Mouse (Mus musculus): ENCODE measurements at regions not wholly inside any gene's neighbourhood (a gene's known extent, or its start where the extent isn't known, plus 50 kb on each side); places are given as distances from the start of the nearest gene placed in this dataset.

DNA sequence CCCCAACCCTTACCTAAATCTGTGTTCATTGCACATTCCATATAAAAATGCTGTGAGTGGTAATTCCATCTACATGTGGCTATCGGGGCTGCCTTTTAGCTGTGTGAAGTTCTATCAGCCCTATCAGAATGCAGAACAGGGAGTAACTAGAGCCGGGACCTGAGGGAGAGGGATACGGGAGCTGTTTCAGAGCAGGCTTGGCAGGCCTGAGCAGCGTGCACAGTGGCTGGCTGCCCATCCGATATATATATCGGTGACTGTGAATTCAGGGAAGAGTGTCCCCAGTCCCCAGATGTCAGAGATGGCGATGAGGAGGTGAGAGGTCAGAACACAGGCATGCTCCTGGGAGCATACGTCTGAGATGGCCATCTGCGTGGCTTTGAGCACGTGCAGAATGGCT, 79.0 kb downstream of the Arl4c start:
- DNase-seq = no peak

GRCm38 (mm10) chr1:88622356-88622755, 79.7 kb downstream of the Arl4c start:
- peak; percentile 83 for DNase-seq

DNA sequence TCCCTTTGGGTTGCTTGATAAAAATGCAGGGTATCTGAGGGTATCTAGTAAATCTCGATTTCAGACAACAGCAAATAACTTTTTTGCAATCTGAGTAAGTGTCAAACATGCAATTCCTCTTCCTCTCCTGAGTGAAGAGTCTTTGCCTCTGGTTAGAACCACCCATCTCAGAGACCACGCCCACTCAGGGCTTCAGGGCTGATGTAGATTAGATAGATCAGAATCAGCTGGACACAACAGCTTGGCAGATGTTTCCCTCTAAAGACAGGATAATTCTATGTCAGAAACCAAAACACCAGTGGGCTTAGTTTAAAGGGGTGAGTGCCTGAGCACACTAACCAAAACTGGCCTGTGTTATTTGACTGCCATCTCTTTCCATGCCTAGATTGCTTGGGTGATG, 80.8 kb downstream of the Arl4c start:
- peak; percentile 51 for DNase-seq

GRCm38 (mm10) chr1:88613007-88613406, 89.0 kb downstream of the Arl4c start:
- no peak for DNase-seq

DNA sequence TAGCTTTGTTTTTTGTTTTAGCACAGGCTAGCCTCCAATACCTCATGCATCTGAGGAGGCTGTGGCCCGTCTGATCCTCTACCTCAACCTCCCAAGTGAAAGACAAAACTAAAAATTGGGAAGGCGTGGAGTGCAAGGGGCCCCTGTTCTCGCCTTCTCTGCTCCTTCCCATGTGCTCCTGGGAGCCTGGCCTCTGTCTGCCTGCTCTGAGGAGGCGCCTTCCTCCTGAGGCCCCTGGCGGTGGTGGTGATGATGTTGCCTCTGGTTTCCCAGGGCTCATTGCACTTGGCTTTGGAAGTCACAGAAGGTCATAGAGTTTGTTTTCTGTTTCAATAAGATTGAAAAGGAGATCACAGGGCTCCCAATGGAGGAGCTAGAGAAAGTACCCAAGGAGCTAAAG, 90.8 kb downstream of the Arl4c start:
- DNase-seq = peak; percentile 51

DNA sequence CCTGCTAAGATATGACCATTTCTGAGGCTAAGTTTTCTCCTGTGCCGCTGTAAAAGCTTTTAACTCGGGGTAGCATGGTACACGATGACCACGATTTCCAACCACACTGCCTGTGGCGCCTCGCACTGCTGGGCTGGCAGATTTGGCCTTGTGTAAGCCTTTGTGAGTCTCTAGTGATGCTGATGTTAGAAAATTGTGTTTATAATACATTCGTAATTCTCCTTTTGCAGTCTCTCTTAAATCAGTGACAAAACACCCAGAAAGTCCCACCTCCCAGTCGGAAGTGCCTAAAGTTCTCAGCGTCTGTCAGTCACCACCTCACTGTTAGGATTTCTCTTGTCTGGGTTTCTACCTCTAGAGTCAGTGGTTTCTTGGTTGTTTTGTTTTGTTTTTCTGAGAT, 91.2 kb downstream of the Arl4c start:
- DNase-seq = no peak

- DNase-seq = no peak
These were observed 93.2 kb downstream of the Arl4c start for GRCm38 (mm10) chr1:88608826-88609225.

- DNase-seq = no peak
These were observed 93.8 kb downstream of the Arl4c start for GRCm38 (mm10) chr1:88608236-88608635.

DNA sequence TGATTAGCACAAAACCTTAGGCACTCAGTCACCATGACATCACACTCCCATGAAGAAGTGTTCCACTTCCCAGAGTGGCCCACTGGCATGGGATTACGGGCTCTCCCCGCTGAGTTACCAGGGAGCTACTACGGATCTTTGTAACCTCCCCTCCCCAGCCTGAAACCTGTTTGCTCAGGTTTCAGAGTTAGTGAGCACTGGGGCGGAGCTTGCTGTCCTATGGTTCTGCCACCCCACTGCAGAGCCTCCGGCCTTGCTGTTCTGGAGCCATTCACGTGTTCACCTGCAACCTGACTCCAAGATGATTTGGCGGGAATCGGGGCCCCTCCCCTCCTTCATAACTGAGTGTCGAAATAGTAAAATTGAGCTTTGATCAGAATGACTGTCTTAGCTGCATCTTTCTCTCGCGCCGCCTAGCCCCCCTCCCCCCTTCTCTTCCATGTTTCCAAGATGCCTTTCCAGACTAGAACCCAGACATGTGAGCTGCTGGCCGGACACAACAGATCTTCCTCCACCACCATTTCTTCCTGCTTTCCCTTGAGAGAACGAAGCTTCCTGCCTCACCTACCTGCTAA, 95.8 kb upstream of the Glrp1 start:
- no peak for DNase-seq

DNA sequence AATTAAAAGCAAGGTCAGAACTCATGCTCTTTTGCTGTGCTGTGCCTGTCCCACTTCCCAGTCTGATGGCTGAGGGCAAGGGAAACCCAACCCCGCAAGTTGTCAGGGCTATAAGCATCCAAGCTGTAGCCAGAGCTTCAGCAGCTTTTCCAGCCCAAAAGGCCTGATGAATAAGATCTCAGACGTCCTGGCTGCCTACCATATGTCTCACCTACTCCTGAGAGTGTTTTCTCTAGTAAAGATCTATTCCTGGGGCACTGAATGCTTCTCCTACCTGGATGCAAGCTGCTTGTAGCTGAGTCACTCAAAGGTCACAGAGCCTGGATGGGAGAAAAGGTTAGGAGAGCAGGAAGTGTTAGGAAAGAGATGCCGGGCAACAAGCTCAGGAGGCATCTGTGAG, 92.4 kb upstream of the Glrp1 start:
- no peak for DNase-seq

DNA sequence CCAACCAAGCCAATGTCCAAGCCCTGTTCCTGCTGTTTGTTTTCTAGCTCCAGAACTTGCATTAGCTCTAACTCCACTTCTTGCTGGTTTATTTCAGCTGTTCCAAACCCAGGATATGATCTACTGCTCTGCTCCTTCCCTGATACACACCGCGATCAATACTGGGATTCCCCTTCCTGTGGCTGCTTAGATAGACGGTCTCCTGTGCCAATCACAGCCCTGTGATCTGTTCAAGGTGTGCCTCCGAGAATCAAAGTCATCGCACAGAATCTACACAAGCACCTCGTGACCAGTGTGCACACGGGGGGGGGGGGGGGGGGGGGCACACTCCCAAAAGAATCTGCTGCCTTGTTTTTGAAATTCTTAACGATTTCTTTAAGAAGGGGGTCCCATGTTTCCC, 91.9 kb upstream of the Glrp1 start:
- no peak for DNase-seq

DNA sequence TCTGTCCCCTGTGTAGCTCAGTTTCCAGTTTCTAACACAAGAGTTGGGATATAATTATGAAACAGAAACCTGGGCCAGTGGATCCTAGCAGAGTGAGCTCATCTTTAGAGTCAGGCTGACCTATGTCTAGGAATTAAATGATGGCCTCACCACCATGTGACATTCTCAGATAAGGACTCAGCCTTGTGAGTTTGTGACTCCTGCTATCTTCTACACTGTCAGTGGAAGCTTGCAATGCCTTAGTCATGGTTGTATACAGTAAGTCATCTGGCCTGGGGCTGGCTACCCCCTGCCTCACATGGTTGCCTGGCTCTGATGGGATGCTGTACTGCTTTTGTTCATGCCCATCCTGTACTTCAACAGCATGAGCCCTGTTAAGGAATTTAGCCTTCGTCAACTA, 90.3 kb upstream of the Glrp1 start:
- DNase-seq = no peak

DNA sequence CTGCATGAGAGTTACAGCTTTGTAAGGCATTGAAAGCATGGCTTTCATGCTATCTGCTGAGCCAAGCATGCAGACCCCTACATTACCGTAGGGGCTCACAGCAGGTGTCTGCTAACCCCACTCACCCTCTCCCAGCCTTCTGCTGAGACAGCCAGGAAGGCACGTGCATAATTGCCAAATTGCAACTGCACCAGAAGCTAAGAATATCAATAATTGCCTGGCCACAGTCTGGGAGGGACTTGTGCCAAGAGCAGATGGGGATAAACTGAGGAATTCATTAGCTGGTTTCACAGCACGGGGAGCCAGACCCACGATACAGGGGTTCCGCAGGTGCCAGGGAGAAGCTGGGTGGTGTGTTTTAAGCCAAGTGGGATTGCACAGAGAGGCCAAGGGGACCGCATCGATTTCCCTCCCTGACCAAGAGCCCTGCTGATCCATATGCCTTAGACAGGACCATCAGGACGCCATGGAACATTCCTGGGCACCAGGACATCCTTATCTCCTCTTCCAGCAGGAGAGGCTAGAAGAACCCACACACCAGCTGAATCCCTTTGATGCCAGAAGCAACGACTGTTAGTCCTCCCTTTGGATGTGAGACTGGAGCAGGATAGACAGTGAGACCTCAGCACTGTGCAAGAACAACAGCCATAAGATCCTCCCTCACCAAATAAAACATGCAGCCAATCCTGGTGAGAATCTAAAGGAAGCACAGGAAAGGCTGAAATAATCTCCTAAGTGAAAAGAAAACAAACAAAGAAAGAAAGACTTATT, 84.8 kb upstream of the Glrp1 start:
- DNase-seq = no peak

DNA sequence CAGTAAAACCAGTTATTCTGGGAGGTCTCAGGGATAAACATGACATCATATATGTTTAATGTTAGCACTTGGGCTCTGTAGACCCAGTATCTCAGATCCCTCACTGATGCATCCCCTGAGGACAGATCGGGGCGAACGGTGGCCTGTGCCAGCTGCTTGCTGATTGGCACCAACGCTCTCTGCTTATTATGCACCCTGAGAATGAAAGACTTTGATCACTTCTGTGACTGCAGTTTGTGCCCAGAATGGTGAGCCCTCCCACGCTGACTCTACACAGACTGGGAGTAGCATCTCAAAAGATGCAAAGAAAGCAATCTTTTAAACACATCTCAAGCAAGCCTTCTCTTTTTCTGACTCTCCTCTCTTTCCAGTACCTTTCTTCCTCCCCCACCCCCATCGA, 82.2 kb upstream of the Glrp1 start:
- DNase-seq = no peak

DNA sequence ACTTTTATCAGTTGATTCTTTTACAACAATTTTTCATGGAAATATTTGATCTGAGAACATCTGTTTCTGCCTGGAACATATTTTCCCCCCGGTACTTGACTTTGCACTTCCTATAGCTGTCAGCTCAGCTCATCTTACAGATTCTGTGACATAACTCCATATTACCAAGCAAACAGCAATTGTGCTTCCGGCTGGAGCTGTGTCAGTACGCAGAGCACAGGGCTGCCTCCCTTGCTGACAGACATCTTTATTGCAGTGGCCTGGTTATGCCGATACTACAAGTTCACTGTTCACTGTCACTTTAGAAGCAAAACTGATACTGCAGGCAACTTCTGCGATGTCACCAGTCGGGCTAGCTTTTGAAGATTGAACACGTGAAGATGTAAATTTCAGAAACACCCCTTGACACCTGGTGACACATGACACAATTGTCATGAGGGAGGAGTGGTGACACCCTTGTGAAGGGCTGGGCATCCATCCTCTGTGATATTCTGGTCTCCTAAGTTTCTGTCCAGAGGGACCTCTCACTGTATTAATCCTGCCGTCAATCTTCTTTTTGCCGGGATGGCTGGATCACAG, 81.0 kb upstream of the Glrp1 start:
- DNase-seq = no peak

GRCm38 (mm10) chr1:88588747-88589146, 78.9 kb upstream of the Glrp1 start:
- no peak for DNase-seq

DNA sequence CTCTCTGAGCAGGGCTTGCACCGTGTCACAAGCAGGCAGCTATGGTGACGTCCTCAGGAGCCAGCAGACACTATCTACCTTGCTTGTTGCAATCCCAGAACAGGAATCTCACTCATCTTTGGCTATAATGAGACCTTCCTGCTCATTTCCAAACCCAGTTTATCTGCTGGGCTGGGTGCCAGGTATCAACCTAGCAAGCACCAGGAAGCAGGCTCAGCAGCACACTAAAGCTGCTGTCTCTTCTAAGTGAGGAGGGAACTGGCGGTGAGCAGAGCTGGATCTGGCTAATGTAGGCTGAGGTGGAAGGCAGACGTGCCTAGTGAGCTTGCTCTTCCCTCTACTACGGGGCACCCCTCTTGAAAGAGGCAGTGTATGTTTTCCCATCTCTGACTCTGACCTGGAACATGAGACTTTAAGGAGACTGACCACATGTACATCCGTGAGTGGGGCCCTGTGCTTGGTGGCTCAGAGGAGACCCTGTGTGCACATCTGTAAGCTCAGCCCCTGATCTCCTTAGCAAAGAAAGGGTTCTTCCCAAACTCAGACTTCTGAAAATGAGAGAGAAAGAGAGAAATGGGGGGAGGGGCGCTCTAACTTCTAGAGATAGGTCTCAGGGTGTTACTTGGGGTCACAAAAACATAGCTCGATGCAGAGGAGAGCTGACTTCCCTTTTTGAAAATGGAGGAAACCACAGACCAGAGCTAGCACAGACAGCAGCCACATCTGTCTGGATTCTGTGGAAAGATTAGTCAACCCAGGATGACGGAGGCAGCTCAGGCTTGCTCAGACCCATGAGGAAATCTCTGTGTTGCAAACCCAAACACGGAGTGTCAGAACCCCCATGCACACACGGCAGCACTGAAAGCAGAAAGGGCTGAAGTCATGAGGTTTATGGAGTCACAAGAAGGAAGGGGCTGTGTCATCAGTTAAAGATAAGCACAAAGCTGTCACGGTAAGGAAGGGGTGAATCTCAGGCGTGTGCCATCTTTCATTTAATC, 77.3 kb upstream of the Glrp1 start:
- peak; percentile 58 for DNase-seq

- DNase-seq = no peak
These were observed 76.3 kb upstream of the Glrp1 start for GRCm38 (mm10) chr1:88586128-88586527.

- no peak for DNase-seq
These were observed 74.7 kb upstream of the Glrp1 start for GRCm38 (mm10) chr1:88584515-88585033.

- no peak for DNase-seq
These were observed 68.4 kb upstream of the Glrp1 start for GRCm38 (mm10) chr1:88578231-88578620.

DNA sequence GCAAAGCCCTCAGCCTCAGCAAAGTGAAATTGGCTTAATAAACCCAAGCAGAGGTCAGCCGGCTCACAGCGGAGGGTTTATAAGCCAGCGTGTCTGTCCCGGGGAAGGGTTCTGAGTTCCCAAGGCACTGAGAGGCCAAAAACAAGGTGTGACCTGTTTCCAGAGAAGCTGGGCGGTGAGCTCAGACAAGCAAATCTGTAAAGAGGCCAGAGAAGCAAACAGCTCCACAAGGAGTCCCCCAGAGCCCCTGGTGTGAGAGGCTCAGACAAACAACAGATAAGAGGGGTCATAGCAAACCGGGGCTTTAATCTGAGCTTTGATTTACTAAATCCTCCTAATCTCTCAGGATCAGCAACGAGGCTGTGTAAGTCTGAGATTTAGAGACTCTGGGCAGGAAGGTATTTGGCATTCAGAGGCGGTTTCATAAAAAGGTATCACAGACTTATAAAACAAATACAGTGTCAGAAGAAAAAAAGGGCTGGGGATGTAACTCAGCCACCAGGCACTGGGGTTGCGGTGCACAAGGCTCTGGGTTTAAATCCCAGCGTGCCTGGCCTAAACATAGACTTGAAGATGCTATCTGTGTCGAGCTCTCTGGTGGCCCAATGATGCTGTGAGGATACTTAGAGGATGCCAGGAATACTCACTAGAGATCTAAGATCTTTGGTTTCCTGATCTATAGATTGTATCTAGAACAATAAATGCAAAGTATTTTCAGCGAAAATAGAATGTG, 67.8 kb upstream of the Glrp1 start:
- no peak for DNase-seq

DNA sequence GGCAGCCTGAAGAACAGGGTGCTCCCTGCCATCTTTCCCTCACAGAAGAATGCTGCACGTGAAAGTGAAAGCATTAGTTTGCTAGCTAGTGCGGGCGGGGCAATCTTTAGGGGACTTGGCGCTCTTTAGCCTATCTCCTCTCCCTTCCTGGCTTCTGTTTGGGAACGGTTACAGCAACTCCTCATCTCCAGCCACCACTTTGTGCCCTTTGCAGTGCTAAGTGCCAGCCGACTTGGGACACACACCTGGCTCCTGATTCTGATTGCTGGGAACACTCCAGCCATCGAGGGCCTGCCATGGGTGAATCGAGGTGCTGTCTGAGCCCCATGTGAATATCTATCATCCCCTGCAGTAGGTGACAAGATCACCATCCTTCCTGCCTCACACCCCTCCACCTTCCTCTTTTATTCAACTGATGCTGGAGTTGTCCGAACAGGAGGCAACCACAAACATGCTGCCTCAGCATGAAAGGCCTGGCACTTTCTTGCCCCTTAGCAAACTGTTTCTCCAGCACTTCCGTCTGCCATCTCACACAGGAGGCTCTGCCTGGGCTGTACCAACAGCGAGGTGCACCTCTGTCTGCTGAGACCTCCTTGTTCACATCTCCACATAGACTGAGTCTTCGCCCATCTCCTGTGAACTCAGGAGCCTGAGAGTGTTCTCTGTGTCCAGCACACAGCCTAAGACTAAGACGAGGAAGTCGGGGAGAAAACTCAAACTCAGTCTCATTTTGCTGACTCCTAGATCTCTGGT, 66.2 kb upstream of the Glrp1 start:
- peak; percentile 64 for DNase-seq

Measured in thymus, postnatal 14 days (tissue).